Mouse (Mus musculus): ENCODE measurements around the gene Lix1l. TPM values are rescaled to one million over a fixed set of nuclear protein-coding genes. Genes with fewer than 3 reads are reported as not detected.
"Not testable (repeated sequence)": the region's sequence is repeated elsewhere in the genome, so short reads cannot be mapped to it uniquely, and the experiment has no call there.

The Lix1l gene
- polyA plus RNA-seq, 1 experiment from 2014 or later, result 5.6 TPM

DNA sequence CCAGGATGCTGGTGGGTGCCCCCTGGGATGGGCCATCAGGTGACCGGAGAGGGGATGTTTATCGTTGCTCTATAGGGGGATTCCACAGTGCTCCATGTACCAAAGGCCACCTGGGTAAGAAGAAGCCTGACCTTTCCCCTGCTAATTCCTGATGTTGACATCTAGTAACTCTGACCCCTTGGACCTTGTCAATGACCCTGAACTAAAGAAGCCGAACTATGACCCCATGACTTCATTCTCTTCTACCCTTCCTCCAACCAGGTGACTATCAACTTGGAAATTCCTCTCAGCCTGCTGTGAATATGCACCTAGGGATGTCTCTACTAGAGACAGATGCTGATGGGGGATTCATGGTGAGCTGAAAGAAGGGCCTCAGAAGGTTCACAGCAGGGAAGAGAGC is 46.4 kb downstream of the Lix1l start:
- 88% methylated on average over 3 of the region's 3 CpGs for WGBS
- no peak overlapping the region for H3K9ac ChIP-seq (replicated peaks)
- no peak overlapping the region for H3K27ac ChIP-seq (replicated peaks)
- H3K4me3 ChIP-seq (replicated peaks), result no peak overlapping the region
- no peaks in the 10 kb centered on the region for H3K9me3 ChIP-seq (replicated peaks)
- H3K4me2 ChIP-seq, result no peak overlapping the region
- no peaks in the 10 kb centered on the region for H3K4me1 ChIP-seq
- no peak for ATAC-seq (ENCODE audit: low FRiP score)
- peaks cover 30% of the 10 kb centered on the region for H3K36me3 ChIP-seq
- no peaks in the 10 kb centered on the region for H3K27me3 ChIP-seq (replicated peaks)

DNA sequence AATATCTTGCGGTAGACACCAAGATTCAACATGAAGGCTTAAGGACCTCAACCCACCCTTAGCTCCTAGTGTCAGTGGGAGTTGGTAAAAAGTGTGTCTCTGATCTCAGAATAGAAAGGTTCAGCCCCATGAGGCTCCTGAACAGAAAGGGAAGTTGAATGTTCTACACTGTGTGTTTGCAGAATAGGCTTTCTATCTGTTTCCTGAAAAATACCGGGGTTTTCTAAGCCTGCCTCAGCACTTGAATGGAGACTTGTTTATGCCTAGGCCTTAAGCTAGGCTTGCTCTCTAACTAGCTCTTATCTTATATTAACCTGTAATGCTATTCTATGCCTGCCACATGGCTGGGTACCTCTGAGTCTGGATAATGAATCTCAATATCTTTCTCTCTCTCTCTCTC is 60.0 kb downstream of the Lix1l start:
- H3K4me3 ChIP-seq (replicated peaks), result no peak overlapping the region
- no peak overlapping the region for H3K27ac ChIP-seq (replicated peaks)
- H3K9me3 ChIP-seq (replicated peaks), result no peaks in the 10 kb centered on the region
- no peak overlapping the region for H3K4me2 ChIP-seq
- peaks cover 14% of the 10 kb centered on the region for H3K36me3 ChIP-seq
- peaks cover 14% of the 10 kb centered on the region for H3K4me1 ChIP-seq
- 84% methylated on average over 2 of the region's 2 CpGs for WGBS
- no peak overlapping the region for H3K9ac ChIP-seq (replicated peaks)
- H3K27me3 ChIP-seq (replicated peaks), result no peaks in the 10 kb centered on the region
- ATAC-seq (ENCODE audit: low FRiP score), result no peak

DNA sequence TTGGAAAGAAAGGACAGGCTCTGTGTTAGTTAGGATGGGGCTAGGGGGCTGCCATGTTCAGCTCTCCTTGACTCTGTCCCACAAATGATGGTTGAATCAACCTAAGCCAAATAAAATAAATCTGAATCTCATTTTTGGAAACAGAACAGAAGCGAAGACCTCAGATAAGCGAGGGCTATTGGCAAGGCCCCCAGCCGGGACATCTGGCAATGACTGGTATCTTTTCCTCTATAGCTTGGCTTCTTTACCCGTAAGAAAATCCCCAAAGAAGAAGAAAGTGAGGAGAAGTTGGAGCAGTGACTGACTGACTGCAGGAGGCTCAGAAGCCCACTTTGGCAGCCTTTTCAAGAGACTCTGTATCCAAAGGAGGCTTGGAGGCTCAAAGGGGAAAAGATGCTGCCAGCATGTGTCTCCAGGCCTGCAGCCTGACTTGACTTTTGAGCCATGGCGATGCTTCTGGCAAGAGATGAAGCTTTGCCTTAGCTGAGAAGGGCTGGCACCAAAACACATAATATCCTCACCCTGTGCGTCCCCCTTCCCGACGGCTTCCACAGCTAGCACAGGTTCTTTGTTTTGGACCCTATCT is 61.9 kb downstream of the Lix1l start:
- Histone ChIP-seq H3K36me3 (0 out of 2 replicates have a peak, but pooled peaks cover 4% of the 10 kb centered on the region), H3K4me2 (peak overlapping the region; percentile 64), H3K27ac (replicated peaks) (peak overlapping the region; percentile 72), H3K9me3 (replicated peaks) (no peaks in the 10 kb centered on the region), H3K9ac (replicated peaks) (no peak overlapping the region), H3K4me1 (peaks cover 14% of the 10 kb centered on the region), H3K27me3 (replicated peaks) (no peaks in the 10 kb centered on the region), H3K4me3 (replicated peaks) (peak overlapping the region; percentile 29)
- peak; percentile 38; the same call in 1 of the 2 replicates for ATAC-seq (ENCODE audit: low FRiP score)
- 45% methylated on average over 8 of the region's 8 CpGs for WGBS

DNA sequence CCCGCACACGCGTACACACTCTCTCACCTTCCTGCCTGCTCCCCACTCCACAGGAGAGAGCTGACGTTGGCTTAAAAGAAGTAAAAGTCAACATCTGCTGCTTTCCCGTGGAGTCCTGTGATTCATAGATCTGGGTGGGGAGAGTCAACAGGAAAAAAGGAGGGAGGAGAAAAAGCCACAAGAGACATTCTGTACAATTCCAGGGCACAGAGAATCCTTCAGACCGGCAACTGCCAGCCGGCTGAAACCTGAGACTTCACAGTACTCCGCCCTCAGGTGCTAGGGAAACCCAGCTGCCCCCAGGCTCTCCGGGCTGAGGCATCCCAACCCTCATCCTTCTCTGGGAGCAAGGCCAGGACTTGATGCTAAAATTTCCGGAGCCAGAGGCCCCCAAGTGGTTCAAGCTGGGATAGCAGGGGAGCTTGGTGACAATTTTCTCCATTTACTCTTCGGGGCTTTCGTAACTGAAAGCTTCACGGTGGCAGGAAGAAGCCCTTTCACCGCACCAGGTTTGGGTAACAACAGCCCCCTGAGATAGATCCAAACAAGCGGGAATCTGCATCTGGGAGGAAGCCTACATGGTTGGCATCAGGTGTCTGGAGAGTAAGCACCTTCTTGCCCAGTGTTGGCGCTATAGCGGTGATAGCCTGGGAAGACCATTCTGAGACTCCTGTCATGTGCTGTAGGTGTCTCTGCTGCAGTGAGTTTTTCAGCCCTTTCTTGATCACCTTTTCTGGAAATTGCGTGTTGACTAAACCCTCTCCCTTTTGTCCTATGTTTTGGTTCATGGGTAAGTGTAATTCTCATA is 62.7 kb downstream of the Lix1l start:
- 6% methylated on average over 17 of the region's 18 CpGs for WGBS
- Histone ChIP-seq H3K36me3 (0 out of 2 replicates have a peak, but pooled peaks cover 4% of the 10 kb centered on the region), H3K9ac (replicated peaks) (peak overlapping the region; percentile 34), H3K4me3 (replicated peaks) (peak overlapping the region; percentile 29), H3K4me1 (peaks cover 14% of the 10 kb centered on the region), H3K9me3 (replicated peaks) (no peaks in the 10 kb centered on the region), H3K4me2 (peak overlapping the region; percentile 64), H3K27ac (replicated peaks) (peak overlapping the region; percentile 72), H3K27me3 (replicated peaks) (no peaks in the 10 kb centered on the region)
- ATAC-seq (ENCODE audit: low FRiP score), result peak; percentile 87

DNA sequence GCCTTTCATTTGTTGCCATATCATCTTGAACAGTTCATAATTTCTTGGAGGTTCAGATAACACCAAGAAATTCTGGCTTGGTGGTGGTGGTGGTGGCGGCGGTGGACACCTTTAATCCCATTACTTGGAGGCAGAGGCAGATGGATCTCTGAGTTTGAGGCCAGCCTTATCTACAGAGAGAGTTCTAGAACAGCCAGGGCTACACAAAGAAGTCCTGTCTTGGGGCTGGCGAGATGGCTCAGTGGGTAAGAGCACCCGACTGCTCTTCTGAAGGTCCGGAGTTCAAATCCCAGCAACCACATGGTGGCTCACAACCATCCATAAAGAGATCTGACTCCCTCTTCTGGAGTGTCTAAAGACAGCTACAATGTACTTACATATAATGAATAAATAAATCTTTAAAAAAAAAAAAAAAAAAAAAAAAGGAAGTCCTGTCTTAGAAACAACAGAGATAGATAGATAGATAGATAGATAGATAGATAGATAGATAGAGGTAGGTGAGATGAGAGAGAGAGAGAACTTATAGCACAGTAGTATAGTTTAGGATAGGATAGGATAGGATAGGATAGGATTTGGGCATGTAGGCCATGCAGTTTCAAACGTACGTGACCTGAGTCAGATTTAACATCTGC is 64.9 kb downstream of the Lix1l start:
- H3K4me1 ChIP-seq, result peaks cover 20% of the 10 kb centered on the region
- not testable (repeated sequence) for H3K9ac ChIP-seq (replicated peaks); ATAC-seq (ENCODE audit: low FRiP score); H3K4me2 ChIP-seq; H3K9me3 ChIP-seq (replicated peaks); H3K36me3 ChIP-seq; H3K27me3 ChIP-seq (replicated peaks); H3K4me3 ChIP-seq (replicated peaks); H3K27ac ChIP-seq (replicated peaks)
- WGBS, result 90% methylated on average over 7 of the region's 7 CpGs

DNA sequence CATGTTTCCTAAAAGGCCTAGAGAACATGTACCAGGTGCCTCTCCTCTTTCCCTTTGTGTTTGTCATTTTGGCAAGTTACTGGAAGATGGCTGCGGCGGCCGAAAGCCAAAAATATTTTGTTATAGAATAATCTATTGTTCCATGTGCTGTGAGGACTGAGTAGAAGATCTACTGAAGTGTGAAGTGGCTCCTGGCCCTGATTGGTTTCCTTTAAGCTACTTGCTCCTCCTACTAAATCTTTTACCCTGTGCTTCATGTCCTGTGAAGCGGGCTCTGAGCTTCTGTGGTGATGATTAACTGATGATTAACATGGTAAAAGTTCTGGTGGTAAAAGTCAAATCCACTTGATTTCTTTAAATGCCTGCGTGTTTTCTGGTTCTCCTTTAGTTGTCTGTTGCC is 66.0 kb downstream of the Lix1l start:
- no peak for ATAC-seq (ENCODE audit: low FRiP score)
- Histone ChIP-seq H3K4me1 (peaks cover 20% of the 10 kb centered on the region), H3K36me3 (no peaks in the 10 kb centered on the region), H3K9ac (replicated peaks) (no peak overlapping the region), H3K9me3 (replicated peaks) (no peaks in the 10 kb centered on the region), H3K27me3 (replicated peaks) (peaks cover 9% of the 10 kb centered on the region; the same call in 1 of the 2 replicates), H3K27ac (replicated peaks) (no peak overlapping the region), H3K4me3 (replicated peaks) (no peak overlapping the region), H3K4me2 (no peak overlapping the region)
- 92% methylated on average over 5 of the region's 5 CpGs for WGBS

DNA sequence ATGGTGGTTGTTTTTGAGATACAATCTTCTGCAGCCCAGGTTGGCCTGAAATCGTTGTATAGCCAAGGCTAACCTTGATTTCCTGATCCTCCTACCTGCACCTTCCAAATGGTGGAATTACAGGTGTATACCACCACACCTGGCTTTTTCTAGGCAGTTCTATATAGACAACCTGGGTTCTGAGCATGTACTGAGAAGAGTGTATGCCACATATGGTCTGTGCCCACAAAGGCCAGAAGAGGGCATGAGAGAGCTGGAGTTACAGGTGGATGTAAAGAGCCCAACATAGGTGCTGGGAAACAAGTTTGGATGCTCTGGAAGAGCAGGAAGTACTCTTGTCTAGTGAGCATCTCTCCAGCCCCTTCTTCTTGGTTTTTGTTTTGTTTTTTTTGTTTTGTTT is 66.4 kb downstream of the Lix1l start:
- 33% methylated on average over 1 of the region's 1 CpGs for WGBS
- no peak for ATAC-seq (ENCODE audit: low FRiP score)
- Histone ChIP-seq H3K27me3 (replicated peaks) (peaks cover 9% of the 10 kb centered on the region; the same call in 1 of the 2 replicates), H3K4me3 (replicated peaks) (no peak overlapping the region), H3K9me3 (replicated peaks) (no peaks in the 10 kb centered on the region), H3K27ac (replicated peaks) (no peak overlapping the region), H3K36me3 (no peaks in the 10 kb centered on the region), H3K4me1 (peaks cover 20% of the 10 kb centered on the region), H3K9ac (replicated peaks) (no peak overlapping the region), H3K4me2 (no peak overlapping the region)

DNA sequence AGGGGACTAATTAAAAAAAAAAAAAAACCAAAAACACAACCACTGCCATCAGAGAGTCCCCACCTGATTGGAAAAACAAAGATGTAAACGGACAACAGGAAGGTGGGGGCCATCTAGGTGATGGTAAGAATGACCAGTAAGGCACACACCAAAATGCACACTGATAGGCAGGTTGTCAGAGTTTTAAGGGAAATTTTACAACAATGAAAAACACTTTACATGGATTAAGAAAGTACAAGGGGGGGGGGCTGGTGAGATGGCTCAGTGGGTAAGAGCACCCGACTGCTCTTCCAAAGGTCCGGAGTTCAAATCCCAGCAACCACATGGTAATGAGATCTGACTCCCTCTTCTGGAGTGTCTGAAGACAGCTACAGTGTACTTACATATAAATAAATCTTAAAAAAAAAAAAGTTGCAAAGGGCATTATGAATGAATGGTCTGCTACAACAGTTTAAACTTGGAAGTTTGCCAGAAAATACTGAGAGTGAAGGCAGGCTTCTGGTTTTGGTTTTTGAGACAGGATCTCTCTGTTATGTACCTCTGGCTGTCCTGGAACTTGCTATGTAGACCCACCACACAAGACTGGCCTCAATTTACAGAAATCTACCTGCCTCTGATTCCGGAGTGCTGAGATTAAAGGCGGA is 67.6 kb downstream of the Lix1l start:
- Histone ChIP-seq H3K4me2 (no peak overlapping the region), H3K9ac (replicated peaks) (no peak overlapping the region), H3K4me3 (replicated peaks) (no peak overlapping the region), H3K9me3 (replicated peaks) (no peaks in the 10 kb centered on the region), H3K27me3 (replicated peaks) (peaks cover 9% of the 10 kb centered on the region; the same call in 1 of the 2 replicates), H3K4me1 (peaks cover 11% of the 10 kb centered on the region), H3K27ac (replicated peaks) (no peak overlapping the region), H3K36me3 (no peaks in the 10 kb centered on the region)
- WGBS, result 94% methylated on average over 5 of the region's 5 CpGs
- ATAC-seq (ENCODE audit: low FRiP score), result no peak

DNA sequence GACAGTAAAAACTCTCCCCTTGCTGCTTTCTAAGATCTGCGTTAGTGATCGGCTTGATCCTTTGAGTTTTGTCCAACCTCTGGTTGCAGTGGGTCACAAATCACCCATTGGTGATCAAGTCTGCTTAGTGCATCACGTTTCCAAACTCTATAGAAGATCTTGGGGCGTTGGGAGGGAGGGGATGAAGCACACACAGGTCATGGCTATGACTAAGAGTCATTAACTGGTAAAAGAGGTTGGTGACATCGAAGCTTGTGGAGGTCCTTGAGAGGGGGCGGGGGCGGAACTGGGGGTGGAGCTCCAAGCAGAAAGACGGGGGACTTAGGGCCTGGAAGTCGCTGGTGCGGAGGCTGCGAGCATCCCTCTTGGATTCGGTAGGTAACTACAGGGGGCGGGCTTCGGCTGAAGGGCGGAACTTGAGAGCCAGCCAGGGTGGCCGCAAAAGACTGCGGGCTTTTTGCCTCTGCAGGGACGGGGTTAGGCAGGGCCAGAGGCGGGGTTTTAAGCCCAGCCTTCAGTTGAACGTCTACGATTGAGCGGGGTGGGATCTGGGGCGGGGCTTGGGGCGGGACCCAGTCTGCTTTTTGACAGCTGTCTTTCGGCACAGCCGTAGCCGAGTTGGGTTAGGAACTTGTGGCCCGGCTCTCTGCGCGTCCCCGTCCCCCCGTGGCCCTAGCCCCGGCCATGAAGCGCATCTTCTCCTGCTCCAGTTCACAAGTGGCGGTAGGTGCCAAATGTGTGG is 68.9 kb downstream of the Lix1l start, which contains the start of gene Ankrd35:
Gene Ankrd35 (plus strand): TSS at position 405 of the 742 bp plus-strand sequence.
- peak within 1 kb of the TSS; percentile 36 for H3K9ac ChIP-seq (replicated peaks)
- 5% methylated on average over 35 of the region's 35 CpGs for WGBS
- H3K27ac ChIP-seq (replicated peaks), result no peak within 1 kb of the TSS
- peaks cover 9% of the 10 kb centered on the region; the same call in 1 of the 2 replicates for H3K27me3 ChIP-seq (replicated peaks)
- H3K4me2 ChIP-seq, result peak within 1 kb of the TSS; percentile 84
- H3K4me3 ChIP-seq (replicated peaks), result peak within 1 kb of the TSS; percentile 45
- no peaks in the 10 kb centered on the region for H3K9me3 ChIP-seq (replicated peaks)
- peak; percentile 91 for ATAC-seq (ENCODE audit: low FRiP score)
- H3K4me1 ChIP-seq, result peaks cover 6% of the 10 kb centered on the region
- no peaks in the 10 kb centered on the region for H3K36me3 ChIP-seq

DNA sequence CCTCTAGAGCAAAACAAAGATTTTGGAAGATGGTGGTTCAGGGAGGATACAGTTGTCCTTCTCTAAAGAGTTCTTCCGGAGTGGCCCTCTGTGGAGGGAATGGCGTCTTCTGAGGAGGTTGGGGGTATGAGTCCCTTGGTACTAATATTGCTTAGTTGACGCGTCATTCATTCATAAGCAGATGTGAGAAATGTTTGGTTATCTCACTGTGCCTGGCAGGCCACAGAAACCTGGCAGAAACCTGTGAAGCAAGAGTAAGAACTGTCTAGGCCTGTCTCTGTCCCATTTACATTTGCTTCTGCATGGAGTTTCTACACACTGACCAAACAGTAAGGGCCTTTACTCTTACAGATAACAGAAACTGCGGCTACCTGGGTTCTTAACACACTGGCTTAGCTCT is 70.6 kb downstream of the Lix1l start:
- Histone ChIP-seq H3K27me3 (replicated peaks) (peaks cover 9% of the 10 kb centered on the region; the same call in 1 of the 2 replicates), H3K4me2 (no peak overlapping the region), H3K36me3 (no peaks in the 10 kb centered on the region), H3K9me3 (replicated peaks) (no peaks in the 10 kb centered on the region), H3K9ac (replicated peaks) (no peak overlapping the region), H3K27ac (replicated peaks) (no peak overlapping the region), H3K4me1 (peaks cover 6% of the 10 kb centered on the region), H3K4me3 (replicated peaks) (no peak overlapping the region)
- ATAC-seq (ENCODE audit: low FRiP score), result no peak
- WGBS, result 91% methylated on average over 5 of the region's 5 CpGs

DNA sequence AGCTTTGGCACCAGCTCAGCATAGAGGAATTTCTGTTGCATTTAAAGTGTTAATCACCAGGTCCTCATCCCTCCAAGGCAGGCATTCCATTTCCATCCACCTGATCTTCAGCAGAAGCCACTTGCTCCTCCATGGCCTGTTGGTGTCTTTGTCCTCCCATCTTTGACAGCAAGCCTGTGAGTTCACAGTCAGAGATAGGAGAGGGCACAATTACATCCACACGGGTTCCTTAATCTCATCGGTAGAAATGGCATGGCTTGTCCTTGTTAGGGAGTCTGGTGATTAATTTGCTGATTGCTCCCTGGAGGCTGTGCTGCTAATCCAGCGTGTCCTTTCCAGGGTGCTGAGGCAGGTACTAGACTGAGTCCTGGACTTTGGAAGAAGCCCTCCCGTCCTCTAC is 72.6 kb downstream of the Lix1l start:
- H3K9me3 ChIP-seq (replicated peaks), result no peaks in the 10 kb centered on the region
- WGBS, result 54% methylated on average over 4 of the region's 4 CpGs

More for the DNA sequence above, 72.6 kb downstream of the Lix1l start:
- no peak overlapping the region for H3K4me2 ChIP-seq
- no peaks in the 10 kb centered on the region for H3K36me3 ChIP-seq
- no peak overlapping the region for H3K27ac ChIP-seq (replicated peaks)
- peaks cover 9% of the 10 kb centered on the region; the same call in 1 of the 2 replicates for H3K27me3 ChIP-seq (replicated peaks)
- H3K4me3 ChIP-seq (replicated peaks), result no peak overlapping the region
- peaks cover 6% of the 10 kb centered on the region for H3K4me1 ChIP-seq
- no peak for ATAC-seq (ENCODE audit: low FRiP score)
- no peak overlapping the region for H3K9ac ChIP-seq (replicated peaks)

All from neural tube, embryonic 15.5 days (tissue).